In genomic region chrX:103356287-103356686, GRCm38 (mm10) we compare ENCODE assay signal across 8 mouse cellular contexts. TPM values are rescaled to one million over a fixed set of nuclear protein-coding genes. Genes with fewer than 3 reads are reported as not detected.
DNase-seq lines count a peak whose midpoint lies in the region; ATAC-seq lines count a peak whose summit lies in the region.

Chic1 (plus strand) TSS chrX:103356476.

- no peaks in the 10 kb centered on the region for H3K9me3 ChIP-seq in intestine, embryonic 14.5 days (ENCODE audit: control insufficient read depth, low read length)
- no peaks in the 10 kb centered on the region for H3K9me3 ChIP-seq in midbrain, embryonic 10.5 days (replicated peaks)

- peak within 1 kb of the TSS; percentile 50 for H3K4me3 ChIP-seq in intestine, embryonic 14.5 days (ENCODE audit: low read depth, low read length)
- H3K4me3 ChIP-seq in midbrain, embryonic 10.5 days, result peak within 1 kb of the TSS; percentile 66

- H3K9ac ChIP-seq in intestine, embryonic 14.5 days (ENCODE audit: low read length), result peak within 1 kb of the TSS; percentile 49

- H3K36me3 ChIP-seq in intestine, embryonic 14.5 days (ENCODE audit: control insufficient read depth, insufficient read depth, low read length), result no peaks in the 10 kb centered on the region
- 0 out of 2 replicates have a peak, but pooled peaks cover 5% of the 10 kb centered on the region for H3K36me3 ChIP-seq in midbrain, embryonic 10.5 days

- no peaks in the 10 kb centered on the region for H3K4me1 ChIP-seq in intestine, embryonic 14.5 days (replicated peaks; ENCODE audit: control insufficient read depth, insufficient read depth, low read length)
- peaks cover 5% of the 10 kb centered on the region; the same call in 1 of the 2 replicates for H3K4me1 ChIP-seq in midbrain, embryonic 10.5 days

- DNase-seq in gastrocnemius, postnatal 14 days, result peak; percentile 65
- peak; percentile 80 for DNase-seq in intestine, embryonic 14.5 days (ENCODE audit: low spot score)
- DNase-seq in left cerebral cortex, postnatal 10 days (ENCODE audit: extremely low spot score in 1 of 2, low spot score in 2 of 2), result peak; percentile 80 to 89
- DNase-seq in midbrain, embryonic 10.5 days (ENCODE audit: low spot score), result peak; percentile 85
- DNase-seq in skeletal muscle tissue, adult 2 months (ENCODE audit: low read depth, low spot score), result peak; percentile 1

- intact Hi-C loops in gastrocnemius, postnatal 14 days (cut with DNase I; ENCODE audit: low total_unique reads), result no loop called here
- intact Hi-C loops in left cerebral cortex, postnatal 10 days (cut with DNase I), result loop anchor here (5.0 kb wide), 1 partner anchor 69 kb away; no protein-coding TSS in a partner anchor

- WGBS in intestine, embryonic 14.5 days, result 13% methylated on average over 34 of the region's 34 CpGs
- 17% methylated on average over 34 of the region's 34 CpGs for WGBS in midbrain, embryonic 10.5 days

- ATAC-seq in activated CD4-positive, CD25-positive, alpha-beta regulatory T cell, adult 4 months, result peak; percentile 65
- peak; percentile 50 for ATAC-seq in common myeloid progenitor, adult 5-6 weeks (replicated peaks; ENCODE audit: low read depth, poor library complexity, severe bottlenecking)
- ATAC-seq in intestine, embryonic 14.5 days (replicated peaks; ENCODE audit: low FRiP score, low TSS enrichment, low read depth), result peak; percentile 94
- ATAC-seq in megakaryocyte-erythroid progenitor cell, adult 5-6 weeks (replicated peaks; ENCODE audit: low FRiP score, low TSS enrichment, poor library complexity, severe bottlenecking), result no peak

- peak within 1 kb of the TSS; percentile 51 for H3K4me2 ChIP-seq in intestine, embryonic 14.5 days (ENCODE audit: low read length)

- no peak within 1 kb of the TSS for H3K27ac ChIP-seq in intestine, embryonic 14.5 days (ENCODE audit: low read depth)
- peak within 1 kb of the TSS; percentile 89 for H3K27ac ChIP-seq in midbrain, embryonic 10.5 days (replicated peaks)

- H3K27me3 ChIP-seq in intestine, embryonic 14.5 days (replicated peaks; ENCODE audit: control insufficient read depth, insufficient read depth, low read length), result peaks cover 20% of the 10 kb centered on the region
- H3K27me3 ChIP-seq in midbrain, embryonic 10.5 days (ENCODE audit: low read depth, poor library complexity, severe bottlenecking), result peaks cover 100% of the 10 kb centered on the region

RNA-seq across cellular contexts. Expression of gene Chic1, which starts in this region (rescaled TPM):
- polyA plus RNA-seq in activated CD4-positive, CD25-positive, alpha-beta regulatory T cell, adult 4 months (2017; shearing (Covaris generic)), result 1 to 10 TPM; 2.4 to 3.4 TPM
- 0.10 and 0.32 TPM in 2 replicates for total RNA-seq in common myeloid progenitor, adult 5-6 weeks (2017)
- under 1 TPM; 0.55 to 0.62 TPM for total RNA-seq in gastrocnemius, postnatal 14 days (2021)
- polyA plus RNA-seq in intestine, embryonic 14.5 days (2014; fragmentation: Nextera tagmentation; extraction: Ambion mirVana), result 6.0 and 6.1 TPM in 2 replicates
- 1 to 10 TPM; 8.3 TPM for total RNA-seq in left cerebral cortex, postnatal 10 days (2021)
- polyA plus RNA-seq in midbrain, embryonic 10.5 days (2016; fragmentation: Nextera tagmentation; extraction: Ambion mirVana), result 4.5 and 5.9 TPM in 2 replicates
- total RNA-seq in megakaryocyte-erythroid progenitor cell, adult 5-6 weeks (2014; fragmentation: Nextera tagmentation), result 0.40 TPM in 1 of 2 replicates, not detected in the other
- 0.08 TPM in 1 of 2 replicates, not detected in the other for total RNA-seq in megakaryocyte-erythroid progenitor cell, adult 5-6 weeks (2017)

Comparison
In these comparisons a context has a peak if more than half of its experiments do, and no peak if none do; other contexts are left out.
1. Peak in ATAC-seq in common myeloid progenitor, adult 5-6 weeks; RNA of the gene not detected or under 1 TPM.
2. Peak in DNase-seq in gastrocnemius, postnatal 14 days; RNA of the gene not detected or under 1 TPM.
3. DNase-seq: peak in every context shown above with its lines; median percentile 85 in midbrain, embryonic 10.5 days; 84 in left cerebral cortex, postnatal 10 days; 80 in intestine, embryonic 14.5 days; 65 in gastrocnemius, postnatal 14 days; 1 in skeletal muscle tissue, adult 2 months.